Mouse (Mus musculus): ENCODE measurements around the gene Fam25c.

The Fam25c gene

GRCm38 (mm10) chr14:34365147-34365507 is 9.9 kb upstream of the Fam25c start:
- in situ Hi-C loops (cut with MboI, MseI), result loop anchor here in 1 of 2 experiments (25.0 kb wide), 1 partner anchor 278 kb away; the partner anchor contains the start of gene Anxa8

DNA sequence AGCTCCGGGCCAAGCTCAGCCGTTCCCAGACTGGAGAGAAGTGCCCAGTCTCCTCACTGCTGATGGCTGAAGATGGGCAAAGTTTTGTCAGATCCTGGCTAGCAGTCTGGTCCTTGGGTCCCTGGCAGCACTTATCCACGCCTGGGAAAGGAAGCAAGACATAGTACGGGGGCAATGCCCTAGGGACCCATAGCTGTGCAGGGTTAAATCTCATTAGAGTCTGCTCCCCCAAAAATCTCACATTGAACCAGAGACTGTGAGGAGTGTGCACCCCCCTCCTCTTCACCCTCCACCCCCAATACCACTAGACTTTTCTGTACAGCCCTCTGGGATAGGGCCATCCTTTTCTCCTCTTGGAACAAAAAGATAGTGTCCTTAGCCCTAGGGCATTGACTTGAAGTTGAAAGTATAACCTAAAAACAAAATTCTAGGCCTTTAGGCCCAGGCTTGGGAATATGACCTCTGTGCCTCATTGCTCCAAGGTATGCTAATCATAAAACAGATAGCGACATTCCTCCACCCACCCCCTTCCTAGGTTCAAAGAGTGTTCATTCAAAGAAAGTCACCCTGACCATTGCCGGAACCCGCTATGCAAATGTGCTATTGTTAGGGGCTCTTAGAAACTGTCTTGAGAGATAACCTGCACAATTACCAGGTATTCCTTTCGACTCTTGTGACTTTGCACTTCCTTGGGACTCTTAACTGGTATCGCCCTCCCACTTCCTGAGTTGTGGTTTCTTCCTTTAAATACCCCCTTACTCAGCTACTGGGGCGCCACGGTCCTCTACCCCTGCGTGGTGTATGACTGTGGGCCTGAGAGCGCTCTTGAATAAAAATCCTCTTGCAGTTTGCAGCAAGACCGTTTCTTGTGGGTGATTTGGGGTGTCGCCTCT is 9.3 kb upstream of the Fam25c start:
- in situ Hi-C loops (cut with MboI, MseI), result loop anchor here in 1 of 2 experiments (25.0 kb wide), 1 partner anchor 277 kb away; the partner anchor contains the start of gene Anxa8

DNA sequence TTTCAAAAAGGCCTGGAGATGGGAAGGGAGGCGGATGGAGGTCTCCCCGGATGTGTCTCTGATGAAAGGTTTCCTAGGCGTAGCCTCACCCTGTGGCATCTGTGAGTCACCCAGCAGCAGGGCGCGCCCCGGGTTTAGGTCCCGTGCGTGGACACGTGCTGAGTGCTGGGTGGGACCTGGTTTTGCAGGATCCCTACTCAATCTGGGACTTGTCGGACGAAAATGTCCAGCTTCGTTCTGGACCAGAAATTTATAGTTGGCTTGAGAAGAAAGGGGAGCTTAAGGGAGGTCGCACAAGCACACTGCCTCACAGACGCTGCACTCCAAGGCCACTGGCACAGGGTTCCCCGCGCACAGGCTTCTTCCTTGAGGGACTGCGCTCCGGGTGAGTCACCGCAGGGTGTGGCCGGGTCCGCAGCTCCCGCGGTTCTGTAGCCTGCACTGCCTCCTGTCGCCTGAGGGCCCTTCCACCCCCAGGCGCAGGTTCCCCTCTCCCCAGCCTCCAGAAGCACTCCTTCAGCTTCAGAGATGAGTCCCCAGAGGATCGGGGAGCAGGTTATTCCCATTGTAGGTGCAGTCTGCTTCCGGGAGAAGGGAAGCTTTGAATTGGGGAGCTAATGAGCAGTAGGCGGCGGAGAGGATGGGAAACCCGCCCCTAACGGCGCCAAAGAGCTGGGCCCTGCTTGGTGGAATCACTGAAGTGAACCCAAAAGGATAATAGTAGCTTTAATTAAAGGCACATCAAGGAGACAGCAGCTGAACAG is 8.4 kb upstream of the Fam25c start:
- in situ Hi-C loops (cut with MboI, MseI), result loop anchor here in 1 of 2 experiments (25.0 kb wide), 1 partner anchor 276 kb away; the partner anchor contains the start of gene Anxa8

- in situ Hi-C loops (cut with MboI, MseI), result loop anchor here in 1 of 2 experiments (25.0 kb wide), 1 partner anchor 276 kb away; the partner anchor contains the start of gene Anxa8
Observed at GRCm38 (mm10) chr14:34362726-34363445, 7.7 kb upstream of the Fam25c start.

DNA sequence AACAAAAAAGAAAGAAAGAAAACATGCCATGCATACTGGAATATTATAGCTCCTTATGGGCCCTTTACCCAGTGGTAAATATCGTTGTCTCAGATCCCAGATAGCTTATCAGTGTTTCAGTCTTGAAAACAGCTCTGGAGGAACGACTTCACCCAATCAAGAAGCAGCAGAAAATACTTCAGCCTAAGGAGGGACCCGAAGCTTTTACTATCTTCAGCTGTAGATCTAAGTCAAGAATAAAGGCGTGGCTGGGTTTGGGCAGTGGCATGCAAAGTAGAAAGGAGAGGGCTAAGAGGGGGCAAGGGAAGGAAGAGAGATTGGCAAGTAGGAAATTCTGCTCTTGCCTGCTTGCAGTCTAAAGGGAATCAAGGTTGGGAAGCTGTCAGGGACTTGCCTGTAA is 6.9 kb upstream of the Fam25c start:
- in situ Hi-C loops (cut with MboI, MseI), result loop anchor here in 1 of 2 experiments (25.0 kb wide), 1 partner anchor 275 kb away; the partner anchor contains the start of gene Anxa8

DNA sequence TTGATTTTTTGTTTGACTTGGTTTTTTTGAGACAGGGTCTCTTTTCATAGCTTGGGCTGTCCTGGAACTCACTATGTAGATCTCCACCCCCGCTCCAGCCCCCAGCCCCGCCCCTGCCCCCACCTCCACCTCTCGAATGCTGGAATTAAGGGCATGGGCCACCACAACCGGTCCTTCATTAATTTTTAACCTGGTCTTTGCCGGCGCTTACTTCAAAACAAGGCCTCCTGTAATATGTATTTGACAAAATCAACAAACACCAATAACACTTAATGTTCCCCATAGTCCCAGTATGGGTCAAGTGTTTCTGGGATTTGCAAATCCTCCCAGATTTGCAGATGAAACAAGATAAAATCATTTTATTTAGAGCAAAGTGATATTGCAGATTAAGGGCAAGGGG is 5.0 kb upstream of the Fam25c start:
- in situ Hi-C loops (cut with MboI, MseI), result loop anchor here in 1 of 2 experiments (25.0 kb wide), 1 partner anchor 273 kb away; the partner anchor contains the start of gene Anxa8

GRCm38 (mm10) chr14:34359676-34360244 is 4.5 kb upstream of the Fam25c start:
- in situ Hi-C loops (cut with MboI, MseI), result loop anchor here (5.0 to 25.0 kb wide), 2 partner anchors 87 to 272 kb away; partner anchors contain the start of gene Anxa8 (in 1 of the 2)

DNA sequence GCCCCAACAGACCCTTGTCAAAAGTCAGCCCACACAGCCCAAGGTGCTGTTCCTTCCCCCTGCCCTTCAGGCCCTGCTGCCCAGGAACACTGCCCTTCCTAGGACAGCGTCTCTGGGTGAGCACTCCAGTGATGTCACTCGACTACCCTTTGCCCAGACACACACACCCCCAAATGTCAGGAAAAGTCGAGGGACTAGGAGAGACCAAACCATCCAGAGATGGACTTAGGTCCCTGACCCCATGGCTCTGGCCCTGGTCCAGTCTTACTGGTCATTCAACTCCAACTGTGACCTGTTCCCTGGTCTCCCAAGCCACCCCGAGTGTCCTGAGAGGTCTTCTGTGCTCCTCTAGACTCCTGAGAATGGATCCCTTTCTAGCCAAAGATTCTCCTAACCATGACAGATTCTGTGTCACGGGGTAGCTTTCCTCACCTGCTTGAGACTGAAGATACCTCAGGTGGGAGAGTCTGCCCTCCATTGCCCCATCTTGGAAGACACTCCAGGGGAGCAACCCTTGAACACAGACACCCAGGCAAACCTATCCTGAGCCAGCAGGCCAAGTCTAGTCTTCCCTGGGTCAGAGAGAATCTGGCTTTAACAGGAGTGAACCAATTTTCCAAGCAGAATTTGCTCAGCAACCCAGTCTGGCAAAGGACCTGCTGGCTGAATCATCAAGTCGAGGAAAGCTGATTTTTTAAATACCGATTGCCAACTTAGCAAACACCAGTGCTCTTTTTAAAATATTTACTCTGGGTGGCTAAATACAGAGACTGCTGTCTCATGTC is 2.6 kb upstream of the Fam25c start:
- in situ Hi-C loops (cut with MboI, MseI), result loop anchor here (5.0 to 25.0 kb wide), 2 partner anchors 86 to 271 kb away; partner anchors contain the start of gene Anxa8 (in 1 of the 2)

GRCm38 (mm10) chr14:34354456-34354855 is 777 bp downstream of the Fam25c start:
- in situ Hi-C loops (cut with MboI, MseI), result loop anchor here in 1 of 2 experiments (25.0 kb wide), 1 partner anchor 267 kb away; the partner anchor contains the start of gene Anxa8

GRCm38 (mm10) chr14:34353326-34353725 is 1.9 kb downstream of the Fam25c start:
- in situ Hi-C loops (cut with MboI, MseI), result loop anchor here in 1 of 2 experiments (25.0 kb wide), 1 partner anchor 266 kb away; the partner anchor contains the start of gene Anxa8

- in situ Hi-C loops (cut with MboI, MseI), result loop anchor here in 1 of 2 experiments (25.0 kb wide), 1 partner anchor 265 kb away; the partner anchor contains the start of gene Anxa8
Observed at GRCm38 (mm10) chr14:34352523-34352922, 2.7 kb downstream of the Fam25c start.

DNA sequence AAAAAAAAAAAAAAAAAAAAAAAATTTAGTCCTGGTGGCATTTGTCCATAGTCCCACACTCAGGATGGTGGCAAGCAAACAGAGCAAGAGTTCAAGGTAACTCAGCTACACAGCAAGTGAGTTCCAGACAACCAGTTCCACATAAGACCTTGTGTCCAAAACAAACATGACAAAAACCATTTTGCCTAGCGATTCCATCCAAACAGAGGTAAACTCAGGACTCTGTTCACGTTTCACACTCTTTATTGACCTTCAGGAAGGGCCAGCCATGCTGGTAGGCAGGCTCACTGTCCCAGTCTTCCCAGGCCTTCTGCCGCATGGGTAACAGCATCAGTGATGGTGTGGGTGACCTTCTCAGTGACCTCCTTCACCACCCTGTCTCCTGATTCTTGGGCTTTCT is 3.6 kb downstream of the Fam25c start:
- in situ Hi-C loops (cut with MboI, MseI), result loop anchor here in 1 of 2 experiments (25.0 kb wide), 1 partner anchor 264 kb away; the partner anchor contains the start of gene Anxa8

DNA sequence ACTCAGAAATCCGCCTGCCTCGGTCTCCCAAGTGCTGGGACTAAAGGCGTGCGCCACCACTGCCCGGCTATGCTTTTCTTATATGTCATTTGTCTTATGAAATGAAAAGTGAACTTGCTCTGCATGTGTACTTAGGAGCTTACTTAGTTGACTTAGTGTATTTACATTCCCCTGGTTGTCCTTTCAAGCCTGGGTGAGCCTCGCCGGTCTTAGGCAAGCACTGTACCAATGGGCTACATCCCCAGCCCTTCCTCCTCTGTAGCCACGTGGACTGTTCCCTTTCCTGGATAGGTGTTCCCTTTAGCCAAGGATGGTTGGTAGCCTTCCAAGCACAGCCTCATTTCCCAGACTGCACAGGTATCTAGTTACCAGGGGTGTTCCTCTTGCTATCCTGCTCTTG is 6.2 kb downstream of the Fam25c start:
- in situ Hi-C loops (cut with MboI, MseI), result no loop called here

GRCm38 (mm10) chr14:34348301-34348700 is 6.9 kb downstream of the Fam25c start:
- in situ Hi-C loops (cut with MboI, MseI), result no loop called here

- in situ Hi-C loops (cut with MboI, MseI), result no loop called here
Observed at GRCm38 (mm10) chr14:34347084-34347483, 8.1 kb downstream of the Fam25c start.

DNA sequence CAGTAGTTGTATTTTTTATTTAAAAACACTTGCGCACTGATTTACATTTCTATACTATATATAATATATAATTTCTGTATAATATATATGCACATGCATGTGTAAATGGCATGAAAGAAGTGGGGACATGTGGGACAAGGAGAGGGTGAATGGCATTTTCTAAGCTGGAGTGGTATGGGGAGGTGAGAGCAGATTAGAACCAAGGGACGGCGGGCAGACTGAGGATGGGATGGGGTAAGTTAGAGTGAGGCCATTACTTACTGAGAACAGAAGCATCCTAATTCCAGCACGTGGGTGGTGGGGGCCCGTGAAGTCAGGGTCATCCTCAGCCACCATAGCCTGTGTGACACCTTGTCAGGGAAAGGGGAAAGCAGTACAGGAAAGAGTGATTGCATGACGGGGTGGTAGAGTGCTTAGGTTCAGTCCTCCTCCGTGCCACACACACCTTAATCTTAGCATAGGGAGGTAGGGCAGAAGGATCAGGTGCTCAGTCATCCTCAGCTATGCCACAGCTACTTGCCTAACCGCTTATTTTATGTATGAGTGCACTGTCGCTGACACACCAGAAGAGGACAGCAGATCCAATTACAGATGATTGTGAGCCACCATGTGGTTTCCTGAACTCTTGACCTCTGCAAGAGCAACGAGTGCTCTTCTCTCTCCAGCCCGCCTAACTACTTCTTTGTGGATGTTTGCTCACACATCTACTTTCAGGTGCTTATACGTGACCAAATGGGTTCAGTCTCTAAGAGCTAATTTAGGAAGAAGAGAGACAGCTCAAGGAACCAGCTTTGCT is 9.3 kb downstream of the Fam25c start:
- in situ Hi-C loops (cut with MboI, MseI), result no loop called here

- in situ Hi-C loops (cut with MboI, MseI), result no loop called here
Observed at GRCm38 (mm10) chr14:34344361-34344760, 10.9 kb downstream of the Fam25c start.

DNA sequence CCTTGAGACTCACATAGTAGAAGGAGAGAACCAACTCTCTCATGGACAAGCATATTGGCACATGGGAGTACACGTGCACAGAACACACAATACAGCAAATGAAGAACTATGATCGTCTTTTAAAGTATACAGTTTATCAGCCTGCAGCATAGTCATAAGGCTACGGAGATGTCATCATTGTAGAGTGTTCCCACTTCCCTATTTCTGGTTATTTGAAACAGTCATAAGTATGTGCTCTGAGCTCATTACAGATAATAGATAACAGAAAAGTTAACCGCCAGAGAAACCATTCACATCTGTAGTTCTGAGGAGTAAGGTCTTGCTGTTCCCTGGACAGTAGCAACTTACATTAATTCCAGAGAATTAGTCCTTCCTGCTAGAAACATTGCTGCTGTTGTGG is 12.2 kb downstream of the Fam25c start:
- in situ Hi-C loops (cut with MboI, MseI), result no loop called here

GRCm38 (mm10) chr14:34341993-34342392 is 13.2 kb downstream of the Fam25c start:
- in situ Hi-C loops (cut with MboI, MseI), result no loop called here
